Mouse (Mus musculus) CH12.LX (cell line): ENCODE measurements around the gene Ccdc62.
A peak's percentile ranks its signal among the peaks of the same experiment; 100 is the strongest.

ENCODE experiments used
- EP300 ChIP-seq: IDR thresholded peaks from 2 replicates; pipeline ENCODE4 v1.6.1; 2011; ENCODE audit warnings: low read length, improper control_type of control experiment
- NELFE ChIP-seq: IDR thresholded peaks from 2 replicates; pipeline ENCODE4 v1.6.1; 2011; ENCODE audit warnings: low read depth, low read length, improper control_type of control experiment
- POLR2A ChIP-seq: IDR thresholded peaks from 2 replicates; pipeline ENCODE4 v1.6.1; 2011; ENCODE audit warnings: low read depth, mild to moderate bottlenecking, improper control_type of control experiment, low read length

DNA sequence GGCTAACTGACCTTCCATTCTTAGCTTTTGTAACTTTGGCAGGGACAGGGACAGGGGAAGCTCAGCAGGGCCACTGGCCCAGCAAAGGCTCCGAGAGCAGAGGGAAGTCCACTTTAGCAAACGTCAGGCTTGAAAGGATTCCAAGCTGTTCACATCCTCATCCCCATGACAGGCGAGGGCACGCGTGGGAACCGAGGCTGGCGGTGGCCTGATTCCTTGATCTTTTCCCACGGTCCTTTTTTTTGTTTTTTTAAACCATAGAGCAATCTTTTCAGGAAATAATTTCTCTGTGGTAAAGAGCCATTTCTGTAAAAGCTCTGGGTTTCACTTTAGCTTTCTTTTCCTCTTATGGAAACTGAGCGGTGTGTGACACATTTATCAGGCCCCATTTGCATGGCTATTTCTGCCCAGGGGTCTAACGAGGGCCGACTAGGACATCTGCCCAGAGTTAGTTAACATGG is 84.3 kb downstream of the Ccdc62 start:
- TF ChIP-seq POLR2A (no peak), NELFE (no peak), EP300 (peak; percentile 95)
